Mouse (Mus musculus) erythroblast, embryonic 14.5 days (primary cell): Measurements from ENCODE around the gene Olfr288.

Source experiments
- GATA1 ChIP-seq: IDR thresholded peaks from 2 replicates; pipeline ENCODE4 v1.6.1; 2012; ENCODE audit warnings: low read length, inconsistent platforms, mixed read lengths
- TAL1 ChIP-seq: IDR thresholded peaks from 3 replicates; pipeline ENCODE4 v1.6.1; 2012; ENCODE audit warnings: low read length, inconsistent platforms, mixed read lengths

- no peak for TF ChIP-seq GATA1
- TF ChIP-seq TAL1 = no peak
Measured at GRCm38 (mm10) chr15:98181856-98182570, 13.3 kb downstream of the Olfr288 start.
